Mouse (Mus musculus) embryonic facial prominence, embryonic 11.5 days (tissue): ENCODE measurements around the gene Rhod. TPM values are rescaled to one million over a fixed set of nuclear protein-coding genes. Genes with fewer than 3 reads are reported as not detected.

ENCODE experiments used
- ATAC-seq: fragments of 200-750 bp; cut with Nextera tagmentation; replicated peaks from 2 replicates; pipeline ENCODE4 v1.8.0; 2017; ENCODE audit warnings: low read depth; ENCODE audit not compliant: insufficient number of reproducible peaks, low FRiP score, low TSS enrichment
- DNase-seq: peaks from one replicate; pipeline ENCODE4 v3.0.0-alpha.2; 2015; ENCODE audit warnings: low spot score
- H3K27ac ChIP-seq: fragments of 300-500 bp; sonication (generic); replicated peaks from 2 replicates; pipeline ENCODE4 v1.5.1; 2014; ENCODE audit warnings: mild to moderate bottlenecking, low read depth, low read length, control low read depth
- H3K27me3 ChIP-seq: fragments of 300-500 bp; sonication (generic); 2 replicates; pipeline ENCODE4 v1.6.1; 2014; ENCODE audit warnings: mild to moderate bottlenecking, low read length, moderate library complexity, mixed read lengths; ENCODE audit not compliant: control insufficient read depth, insufficient read depth
- H3K36me3 ChIP-seq: fragments of 300-500 bp; sonication (generic); replicated peaks from 2 replicates; pipeline ENCODE4 v1.6.1; 2014; ENCODE audit warnings: low read depth, mild to moderate bottlenecking, low read length, moderate library complexity, mixed read lengths; ENCODE audit not compliant: control insufficient read depth, insufficient read depth
- H3K4me1 ChIP-seq: fragments of 300-500 bp; sonication (generic); 2 replicates; pipeline ENCODE4 v1.6.1; 2014; ENCODE audit warnings: low read length, mixed read lengths; ENCODE audit not compliant: control insufficient read depth, insufficient read depth
- H3K4me2 ChIP-seq: fragments of 300-500 bp; sonication (generic); 2 replicates; pipeline ENCODE4 v1.6.1; 2014; ENCODE audit warnings: low read depth, mild to moderate bottlenecking, control low read depth, low read length, moderate library complexity
- H3K4me3 ChIP-seq: fragments of 300-500 bp; sonication (generic); 2 replicates; pipeline ENCODE4 v1.5.1; 2014; ENCODE audit warnings: low read depth, low read length, control low read depth
- H3K9ac ChIP-seq: fragments of 300-500 bp; sonication (generic); replicated peaks from 2 replicates; pipeline ENCODE4 v1.6.1; 2014; ENCODE audit warnings: mild to moderate bottlenecking, control low read depth, low read length
- H3K9me3 ChIP-seq: fragments of 300-500 bp; sonication (generic); replicated peaks from 2 replicates; pipeline ENCODE4 v1.6.1; 2016; ENCODE audit warnings: mild to moderate bottlenecking, low read length, inconsistent platforms, mixed read lengths; ENCODE audit not compliant: control insufficient read depth
- WGBS: fragments of 180-500 bp; shearing (Covaris S2); extraction: QIAGEN DNeasy Blood & Tissue Kit; methylation state at CpG from one replicate; pipeline ENCODE4 v1.1.7; 2014; 5-methylcytosine and 5-hydroxymethylcytosine counted together
- polyA plus RNA-seq: library from polyadenylated mRNA; unstranded; fragments of >200 nt; fragmentation: Nextera tagmentation; extraction: Ambion mirVana; gene quantifications from 2 replicates; pipeline ENCODE4 v1.2.1, GENCODE M21; 2014

The Rhod gene
- polyA plus RNA-seq, 1 experiment from 2014 or later, result 39.8 TPM

- H3K36me3 ChIP-seq, result no peaks in the 10 kb centered on the region
- no peak for ATAC-seq
- H3K4me3 ChIP-seq, result peak within 1 kb of the TSS; percentile 51
- H3K9ac ChIP-seq, result peak within 1 kb of the TSS; percentile 71
- DNase-seq, result no peak
- WGBS, result 33% methylated on average over 21 of the region's 21 CpGs
- H3K4me1 ChIP-seq, result no peaks in the 10 kb centered on the region; the same call in 1 of the 2 replicates
- no peak within 1 kb of the TSS for H3K27ac ChIP-seq
- H3K9me3 ChIP-seq, result no peaks in the 10 kb centered on the region
- H3K27me3 ChIP-seq, result peaks cover 12% of the 10 kb centered on the region
- peak within 1 kb of the TSS; percentile 97 for H3K4me2 ChIP-seq
Measured at GRCm38 (mm10) chr19:4477345-4478189, 38.3 kb upstream of the Rhod start, which contains the start of gene Syt12. TSS of gene Syt12 (minus strand) at chr19:4477447.

GRCm38 (mm10) chr19:4476601-4477257 is 37.5 kb upstream of the Rhod start:
- Histone ChIP-seq H3K27ac (no peak overlapping the region), H3K4me1 (no peaks in the 10 kb centered on the region; the same call in 1 of the 2 replicates), H3K36me3 (no peaks in the 10 kb centered on the region), H3K9me3 (no peaks in the 10 kb centered on the region), H3K4me3 (peak overlapping the region; percentile 51), H3K4me2 (peak overlapping the region; percentile 97), H3K9ac (peak overlapping the region; percentile 71), H3K27me3 (peaks cover 12% of the 10 kb centered on the region)
- ATAC-seq, result peak; percentile 56; the same call in 1 of the 2 replicates
- DNase-seq, result peak; percentile 69
- WGBS, result under 1% methylated on average over 69 of the region's 70 CpGs

- Histone ChIP-seq H3K27ac (no peak overlapping the region), H3K36me3 (no peaks in the 10 kb centered on the region), H3K9ac (no peak overlapping the region), H3K27me3 (peaks cover 12% of the 10 kb centered on the region), H3K4me2 (no peak overlapping the region), H3K4me3 (no peak overlapping the region), H3K4me1 (no peaks in the 10 kb centered on the region; the same call in 1 of the 2 replicates), H3K9me3 (no peaks in the 10 kb centered on the region)
- ATAC-seq (no peak), DNase-seq (no peak)
- 76% methylated on average over 11 of the region's 11 CpGs for WGBS
Measured at GRCm38 (mm10) chr19:4475224-4475925, 36.1 kb upstream of the Rhod start.

- DNase-seq, result no peak
- ATAC-seq, result no peak
- Histone ChIP-seq H3K27ac (no peak overlapping the region), H3K36me3 (no peaks in the 10 kb centered on the region), H3K4me2 (no peak overlapping the region), H3K4me3 (no peak overlapping the region), H3K9me3 (no peaks in the 10 kb centered on the region), H3K9ac (no peak overlapping the region), H3K27me3 (peaks cover 12% of the 10 kb centered on the region), H3K4me1 (no peaks in the 10 kb centered on the region; the same call in 1 of the 2 replicates)
- WGBS, result 52% methylated on average over 3 of the region's 3 CpGs
Measured at GRCm38 (mm10) chr19:4474739-4475138, 35.5 kb upstream of the Rhod start.

GRCm38 (mm10) chr19:4473549-4473948 is 34.3 kb upstream of the Rhod start:
- DNase-seq (no peak), ATAC-seq (no peak)
- Histone ChIP-seq H3K9ac (no peak overlapping the region), H3K27me3 (peaks cover 12% of the 10 kb centered on the region), H3K27ac (no peak overlapping the region), H3K36me3 (no peaks in the 10 kb centered on the region), H3K4me3 (no peak overlapping the region), H3K4me2 (no peak overlapping the region), H3K4me1 (no peaks in the 10 kb centered on the region; the same call in 1 of the 2 replicates), H3K9me3 (no peaks in the 10 kb centered on the region)
- 88% methylated on average over 5 of the region's 5 CpGs for WGBS

- no peaks in the 10 kb centered on the region for H3K9me3 ChIP-seq
- no peaks in the 10 kb centered on the region; the same call in 1 of the 2 replicates for H3K4me1 ChIP-seq
- 34% methylated on average over 5 of the region's 5 CpGs for WGBS
- H3K27me3 ChIP-seq, result no peaks in the 10 kb centered on the region
- DNase-seq (no peak), ATAC-seq (no peak)
- no peak overlapping the region for H3K4me2 ChIP-seq
- H3K36me3 ChIP-seq, result no peaks in the 10 kb centered on the region
- no peak overlapping the region for H3K27ac ChIP-seq
- no peak overlapping the region for H3K9ac ChIP-seq
- H3K4me3 ChIP-seq, result no peak overlapping the region
Measured at GRCm38 (mm10) chr19:4468363-4468762, 29.1 kb upstream of the Rhod start.

- no peaks in the 10 kb centered on the region; the same call in 1 of the 2 replicates for H3K4me1 ChIP-seq
- 78% methylated on average over 4 of the region's 4 CpGs for WGBS
- H3K4me2 ChIP-seq, result no peak overlapping the region
- H3K36me3 ChIP-seq, result no peaks in the 10 kb centered on the region
- ATAC-seq, result no peak
- H3K27me3 ChIP-seq, result no peaks in the 10 kb centered on the region
- H3K9me3 ChIP-seq, result no peaks in the 10 kb centered on the region
- no peak for DNase-seq
- no peak overlapping the region for H3K27ac ChIP-seq
- H3K4me3 ChIP-seq, result no peak overlapping the region
- H3K9ac ChIP-seq, result no peak overlapping the region
Measured at GRCm38 (mm10) chr19:4464666-4465065, 25.4 kb upstream of the Rhod start.
